Mouse (Mus musculus): ENCODE data around the gene Gale.

DNA sequence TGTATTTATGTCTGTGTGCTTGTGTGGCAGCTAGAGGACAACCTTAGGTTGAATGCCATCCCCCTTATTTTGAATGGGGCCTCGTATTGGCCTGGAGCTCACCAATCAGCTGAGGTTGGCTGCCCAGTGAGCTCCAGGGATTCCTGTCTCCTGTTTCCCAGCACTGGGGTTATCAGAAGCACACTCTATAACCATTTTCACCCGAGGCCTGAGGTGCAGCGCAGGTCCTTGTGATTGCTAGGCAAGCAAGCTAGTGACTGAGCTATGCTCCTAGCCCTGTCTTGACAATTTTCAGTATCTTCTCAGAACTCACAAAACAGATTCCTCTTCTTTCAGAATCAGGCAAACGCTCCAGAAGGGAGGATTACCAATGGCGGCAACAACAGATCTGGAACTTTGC lies 21.0 kb downstream of the Gale start:
- TF ChIP-seq POLR2A (IDR thresholded peaks at IDR 0.05; ENCODE audit: borderline replicate concordance, insufficient read depth, low read length) (no peak), CTCF (IDR thresholded peaks at IDR 0.05; ENCODE audit: borderline replicate concordance, insufficient read depth, low read depth, low read length) (no peak)

Measured in cerebellum, adult 2 months (tissue).